Mouse (Mus musculus): ENCODE measurements around the gene Sipa1l3. TPM values are rescaled to one million over a fixed set of nuclear protein-coding genes. Genes with fewer than 3 reads are reported as not detected.

The Sipa1l3 gene
- total RNA-seq (2023; ENCODE audit: inconsistent age): 46.9 to 66.2 TPM (median 50.2 TPM) in 4 replicates

GRCm38 (mm10) chr7:29518421-29519210, at the start of gene Sipa1l3:
Gene Sipa1l3 (minus strand): TSS chr7:29518641.

GRCm38 (mm10) chr7:29303738-29304462, 214.5 kb downstream of the Sipa1l3 start, which contains the start of gene Dpf1:
Gene Dpf1 (plus strand): TSS chr7:29303951.

GRCm38 (mm10) chr7:29288942-29289638, 229.4 kb downstream of the Sipa1l3 start, which contains the start of gene Ppp1r14a:
Gene Ppp1r14a (plus strand): TSS chr7:29289308.

GRCm38 (mm10) chr7:29281201-29282073, 237.0 kb downstream of the Sipa1l3 start, which contains the start of gene Spint2:
Gene Spint2 (minus strand): TSS chr7:29281912.

Other genes starting within 250 kb of the Sipa1l3 start
- 31.9 to 43.7 TPM (median 34.7 TPM) in 4 replicates for gene Spint2, start 236.7 kb downstream of the Sipa1l3 start, total RNA-seq (2023; ENCODE audit: inconsistent age)
- not detected in 4 replicates for gene Ppp1r14a, start 229.3 kb downstream of the Sipa1l3 start, total RNA-seq (2023; ENCODE audit: inconsistent age)
- 0.16 to 1.6 TPM (median 0.87 TPM) in 4 replicates for gene Dpf1, start 214.7 kb downstream of the Sipa1l3 start, total RNA-seq (2023; ENCODE audit: inconsistent age)
- gene Catsperg2, start 208.4 kb upstream of the Sipa1l3 start, total RNA-seq (2023; ENCODE audit: inconsistent age): not detected in 4 replicates
- 18.1 to 20.5 TPM (median 19.4 TPM) in 4 replicates for gene Zfp84, start 249.9 kb upstream of the Sipa1l3 start, total RNA-seq (2023; ENCODE audit: inconsistent age)